ENCODE assay signal across 18 mouse cellular contexts in the genomic region with DNA sequence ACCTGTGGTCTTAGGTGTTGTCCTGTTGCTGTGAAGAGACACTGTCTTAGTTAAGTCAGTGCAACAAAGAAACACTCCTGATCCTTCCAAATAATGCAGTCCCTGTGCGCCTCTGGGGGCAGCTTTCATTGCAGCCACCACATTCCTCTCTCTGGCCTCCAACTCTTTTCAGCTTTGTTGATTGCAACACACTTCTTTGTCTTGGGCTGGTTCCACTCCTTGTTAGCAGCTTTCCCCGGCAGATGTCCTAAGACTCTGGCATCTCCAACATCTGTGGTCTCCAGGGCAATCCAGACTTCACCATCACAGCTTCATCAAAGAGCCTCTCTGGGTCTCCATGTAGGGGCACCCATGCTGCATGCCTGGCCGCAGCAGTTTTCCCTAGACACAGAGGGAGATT. TPM values are rescaled to one million over a fixed set of nuclear protein-coding genes. Genes with fewer than 3 reads are reported as not detected.
A peak's percentile ranks its signal among the peaks of the same experiment; 100 is the strongest.
DNase-seq lines count a peak whose midpoint lies in the region; ATAC-seq and TF ChIP-seq lines count a peak whose summit lies in the region.
"Had no signal": no experiment of that assay in that cellular context is flagged by ENCODE, and none has a peak within 500 bp of the region (broad histone marks: within the 10 kb centered on the region; RNA-seq: fewer than 3 reads in every experiment).

No protein-coding gene starts in this region.

- H3K27ac ChIP-seq in gastrocnemius, adult 2 months, result no peak overlapping the region
- no peak overlapping the region for H3K27ac ChIP-seq in lung, postnatal 0 days (ENCODE audit: low read length)
- H3K27ac ChIP-seq: embryonic facial prominence, embryonic 12.5 days; heart, embryonic 15.5 days; kidney, postnatal 0 days; limb, embryonic 12.5 days; liver, embryonic 12.5 days had no signal

- H3K4me1 ChIP-seq in lung, postnatal 0 days (ENCODE audit: insufficient read depth, low read depth, low read length), result no peaks in the 10 kb centered on the region
- H3K4me1 ChIP-seq: embryonic facial prominence, embryonic 12.5 days; heart, embryonic 15.5 days had no signal

- DNase-seq in gastrocnemius, postnatal 14 days, result peak; percentile 20
- no peak for DNase-seq in gastrocnemius, adult 2 months
- DNase-seq in lung, postnatal 0 days (ENCODE audit: low spot score), result peak; percentile 41
- no peak for DNase-seq in lung, postnatal 14 days
- DNase-seq in NIH3T3 (ENCODE audit: low read depth), result peak; percentile 72
- peak; percentile 38 for DNase-seq in fibroblast of lung, adult 2 months (ENCODE audit: low read depth)
- DNase-seq: cerebellum, adult 9-11 months; kidney, adult 11 months; lung, embryonic 14.5 days; right cerebral cortex, postnatal 4 days; thymus, postnatal 25 days had no signal

- TF ChIP-seq EP300 in lung, postnatal 0 days (IDR thresholded peaks at IDR 0.05), result no peak

- intact Hi-C loops in gastrocnemius, postnatal 14 days (cut with DNase I; ENCODE audit: low total_unique reads), result no loop called here
- intact Hi-C loops in gastrocnemius, adult 2 months (cut with DNase I), result loop anchor here (10.0 kb wide), 1 partner anchor 532 kb away; a partner anchor contains a TSS

- H3K9ac ChIP-seq in lung, postnatal 0 days (replicated peaks; ENCODE audit: low read depth), result no peak overlapping the region
- H3K9ac ChIP-seq: embryonic facial prominence, embryonic 12.5 days; heart, embryonic 15.5 days; limb, embryonic 12.5 days; liver, embryonic 12.5 days; lung, embryonic 14.5 days had no signal

- no peaks in the 10 kb centered on the region for H3K36me3 ChIP-seq in lung, postnatal 0 days (ENCODE audit: insufficient read depth, low read length)

- no peak overlapping the region for H3K4me2 ChIP-seq in lung, postnatal 0 days (replicated peaks; ENCODE audit: low read depth, low read length)
- H3K4me2 ChIP-seq: embryonic facial prominence, embryonic 12.5 days; heart, embryonic 15.5 days; limb, embryonic 12.5 days; liver, embryonic 12.5 days; lung, embryonic 14.5 days had no signal

- peak; percentile 37; the same call in 1 of the 2 replicates for ATAC-seq in lung, postnatal 0 days
- ATAC-seq in erythroblast, adult 5-6 weeks (replicated peaks; ENCODE audit: low FRiP score, poor library complexity, severe bottlenecking), result no peak
- ATAC-seq: liver, embryonic 12.5 days had no signal

- H3K4me3 ChIP-seq in gastrocnemius, adult 2 months, result no peak overlapping the region
- H3K4me3 ChIP-seq in lung, postnatal 0 days (ENCODE audit: low read depth, low read length), result no peak overlapping the region
- H3K4me3 ChIP-seq: embryonic facial prominence, embryonic 12.5 days; heart, embryonic 15.5 days; limb, embryonic 12.5 days; liver, embryonic 12.5 days had no signal

- no peak for TF ChIP-seq CTCF in gastrocnemius, adult 2 months (IDR thresholded peaks at IDR 0.05)
- no peak for TF ChIP-seq CTCF in lung, postnatal 0 days (IDR thresholded peaks at IDR 0.05)

- H3K27me3 ChIP-seq in lung, postnatal 0 days (replicated peaks; ENCODE audit: insufficient read depth, low read length), result no peaks in the 10 kb centered on the region
- H3K27me3 ChIP-seq: embryonic facial prominence, embryonic 12.5 days; heart, embryonic 15.5 days; limb, embryonic 12.5 days; liver, embryonic 12.5 days had no signal

- H3K9me3 ChIP-seq in lung, postnatal 0 days (ENCODE audit: low read length), result no peaks in the 10 kb centered on the region
- H3K9me3 ChIP-seq: embryonic facial prominence, embryonic 12.5 days; heart, embryonic 15.5 days; limb, embryonic 12.5 days; liver, embryonic 12.5 days had no signal

- WGBS in lung, postnatal 0 days, result 48% methylated on average over 3 of the region's 3 CpGs

RNA-seq across cellular contexts. Expression of a gene that starts 10.5 kb away (rescaled TPM):
- 100 to 1,000 TPM; 256 TPM for total RNA-seq in gastrocnemius, postnatal 14 days (2021)
- total RNA-seq in gastrocnemius, adult 2 months (2021), result 100 to 1,000 TPM; 179 to 231 TPM
- 202 and 205 TPM in 2 replicates for polyA plus RNA-seq in lung, postnatal 0 days (2015; fragmentation: Nextera tagmentation; extraction: Ambion mirVana)
- total RNA-seq in erythroblast, adult 5-6 weeks (2015; ENCODE audit: low replicate concordance), result 281 and 297 TPM in 2 replicates
- total RNA-seq in erythroblast, adult 5-6 weeks (2017; ENCODE audit: low replicate concordance), result 387 and 828 TPM in 2 replicates

RNA-seq across cellular contexts. Expression of a gene that starts 28.1 kb away (rescaled TPM):
- not detected for total RNA-seq in gastrocnemius, postnatal 14 days (2021)
- total RNA-seq in gastrocnemius, adult 2 months (2021), result not detected
- not detected in 2 replicates for polyA plus RNA-seq in lung, postnatal 0 days (2015; fragmentation: Nextera tagmentation; extraction: Ambion mirVana)
- not detected in 2 replicates for total RNA-seq in erythroblast, adult 5-6 weeks (2015; ENCODE audit: low replicate concordance)
- not detected in 2 replicates for total RNA-seq in erythroblast, adult 5-6 weeks (2017; ENCODE audit: low replicate concordance)
- total RNA-seq: gastrocnemius, postnatal 36 days had no signal
- polyA plus RNA-seq: liver, embryonic 12.5 days; lung, embryonic 14.5 days had no signal

Comparison
In these comparisons a context has a peak if more than half of its experiments do, and no peak if none do; other contexts are left out.
1. DNase-seq: peak in gastrocnemius, postnatal 14 days (single experiment), lung, postnatal 0 days (single experiment), NIH3T3 (single experiment) and fibroblast of lung, adult 2 months (single experiment); none in gastrocnemius, adult 2 months (single experiment) and lung, postnatal 14 days (single experiment).